Mouse (Mus musculus) embryonic facial prominence, embryonic 13.5 days (tissue): ENCODE data around the gene Olfr161. TPM values are rescaled to one million over a fixed set of nuclear protein-coding genes. Genes with fewer than 3 reads are reported as not detected.
A peak's percentile ranks its signal among the peaks of the same experiment; 100 is the strongest.
"Not testable (repeated sequence)": the region's sequence is repeated elsewhere in the genome, so short reads cannot be mapped to it uniquely, and the experiment has no call there.

Experiments
- ATAC-seq: fragments of 200-750 bp; cut with Nextera tagmentation; 2 replicates; pipeline ENCODE4 v1.8.0; 2017; ENCODE audit warnings: low read depth; ENCODE audit not compliant: insufficient number of reproducible peaks, insufficient read depth, low FRiP score, low TSS enrichment
- H3K27ac ChIP-seq: fragments of 300-500 bp; sonication (generic); 2 replicates; pipeline ENCODE4 v1.5.1; 2015; ENCODE audit warnings: moderate library complexity, mild to moderate bottlenecking, inconsistent platforms
- H3K27me3 ChIP-seq: fragments of 300-500 bp; sonication (generic); 2 replicates; pipeline ENCODE4 v1.6.1; 2015; ENCODE audit warnings: mild to moderate bottlenecking, inconsistent platforms
- H3K36me3 ChIP-seq: fragments of 300-500 bp; sonication (generic); 2 replicates; pipeline ENCODE4 v1.6.1; 2015; ENCODE audit warnings: mild to moderate bottlenecking, inconsistent platforms
- H3K4me1 ChIP-seq: fragments of 300-500 bp; sonication (generic); 2 replicates; pipeline ENCODE4 v1.6.1; 2015; ENCODE audit warnings: inconsistent platforms
- H3K4me2 ChIP-seq: fragments of 300-500 bp; sonication (generic); 2 replicates; pipeline ENCODE4 v1.6.1; 2015; ENCODE audit warnings: moderate library complexity, mild to moderate bottlenecking, inconsistent platforms
- H3K4me3 ChIP-seq: fragments of 300-500 bp; sonication (generic); 2 replicates; pipeline ENCODE4 v1.5.1; 2015; ENCODE audit warnings: mild to moderate bottlenecking, inconsistent platforms
- H3K9ac ChIP-seq: fragments of 300-500 bp; sonication (generic); 2 replicates; pipeline ENCODE4 v1.6.1; 2015; ENCODE audit warnings: mild to moderate bottlenecking, inconsistent platforms
- H3K9me3 ChIP-seq: fragments of 300-500 bp; sonication (generic); 2 replicates; pipeline ENCODE4 v1.6.1; 2016; ENCODE audit warnings: inconsistent platforms
- WGBS: fragments of 180-500 bp; shearing (Covaris S2); methylation state at CpG from one replicate; pipeline ENCODE4 v1.1.7; 2015; ENCODE audit warnings: mixed read lengths; 5-methylcytosine and 5-hydroxymethylcytosine counted together
- polyA plus RNA-seq: library from polyadenylated mRNA; unstranded; fragments of >200 nt; fragmentation: Nextera tagmentation; extraction: Ambion mirVana; gene quantifications from 2 replicates; pipeline ENCODE4 v1.2.1, GENCODE M21; 2015

Gene Olfr161
- 0.04 TPM in 1 of 2 replicates, not detected in the other for polyA plus RNA-seq

DNA sequence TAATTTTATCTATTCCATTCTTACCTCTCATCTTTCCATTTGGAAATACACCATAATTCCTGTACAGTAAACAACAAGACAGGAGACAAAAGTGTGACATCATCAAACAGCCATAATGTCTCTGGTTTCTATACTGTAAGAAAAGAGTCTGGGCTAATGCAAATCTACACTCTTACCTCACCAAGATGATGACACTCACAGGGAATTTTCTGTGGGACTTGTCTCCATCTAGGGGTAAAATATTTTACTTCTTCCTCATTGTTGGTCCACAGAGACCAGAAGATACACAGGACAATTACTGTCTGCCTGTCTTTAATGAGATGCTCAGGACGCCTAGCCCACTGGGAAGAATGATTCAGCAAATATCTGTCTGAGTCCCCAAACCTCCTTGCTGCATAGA lies at the start of gene Olfr161:
Olfr161 (plus strand) TSS at position 352 of the 400 bp plus-strand sequence.
- 76% methylated on average over 1 of the region's 1 CpGs for WGBS
- H3K4me3 ChIP-seq, result no peak within 1 kb of the TSS
- no peaks in the 10 kb centered on the region for H3K27me3 ChIP-seq
- no peaks in the 10 kb centered on the region for H3K4me1 ChIP-seq
- no peak for ATAC-seq
- no peak within 1 kb of the TSS for H3K9ac ChIP-seq
- H3K36me3 ChIP-seq, result no peaks in the 10 kb centered on the region
- no peak within 1 kb of the TSS for H3K27ac ChIP-seq
- peaks cover 10% of the 10 kb centered on the region; the same call in 1 of the 2 replicates for H3K9me3 ChIP-seq
- H3K4me2 ChIP-seq, result no peak within 1 kb of the TSS

DNA sequence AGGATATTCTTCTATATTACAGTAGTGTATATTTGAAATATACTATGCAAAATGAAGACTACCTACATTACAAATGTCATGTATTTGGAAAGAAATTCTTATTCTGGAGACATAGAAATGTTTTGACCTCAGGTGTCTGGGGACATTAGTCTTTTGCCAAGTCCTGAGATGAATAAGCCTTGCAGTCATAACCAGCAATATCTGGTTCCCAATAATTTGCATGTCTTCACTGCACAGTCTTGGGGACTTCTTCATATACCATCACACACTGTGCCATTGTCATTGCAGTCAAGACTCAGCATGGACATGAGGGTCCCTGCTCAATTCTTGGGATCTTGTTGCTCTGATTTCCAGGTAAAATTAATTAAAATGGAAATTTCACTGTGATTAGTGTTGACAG lies 27.3 kb upstream of the Olfr161 start:
- Histone ChIP-seq H3K27ac (no peak overlapping the region), H3K9ac (no peak overlapping the region), H3K27me3 (no peaks in the 10 kb centered on the region), H3K4me2 (no peak overlapping the region), H3K9me3 (0 out of 2 replicates have a peak, but pooled peaks cover 7% of the 10 kb centered on the region), H3K4me1 (no peaks in the 10 kb centered on the region), H3K4me3 (no peak overlapping the region), H3K36me3 (no peaks in the 10 kb centered on the region)
- no peak for ATAC-seq

DNA sequence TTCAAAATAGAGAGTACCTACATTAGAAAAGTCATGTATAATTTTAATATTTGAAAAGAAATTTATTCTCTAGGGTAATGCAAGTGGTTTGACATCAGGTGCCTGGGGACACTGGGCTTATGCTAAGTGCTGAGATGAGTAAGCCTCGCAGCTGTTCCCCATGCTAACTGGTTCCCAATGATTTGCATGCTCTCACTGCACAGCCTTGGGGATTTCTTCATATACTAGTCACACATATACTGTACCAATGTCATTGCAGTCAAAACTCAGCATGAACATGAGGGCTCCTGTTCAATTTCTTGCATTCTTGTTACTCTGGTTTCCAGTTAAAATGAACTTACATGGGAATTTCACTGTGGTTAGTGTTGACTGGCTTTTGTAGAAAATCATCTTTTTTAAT lies 13.2 kb upstream of the Olfr161 start:
- not testable (repeated sequence) for H3K27ac ChIP-seq, H3K9ac ChIP-seq, H3K4me2 ChIP-seq, H3K36me3 ChIP-seq, H3K27me3 ChIP-seq, ATAC-seq, H3K9me3 ChIP-seq, H3K4me3 ChIP-seq, H3K4me1 ChIP-seq
- WGBS, result 70% methylated on average over 1 of the region's 1 CpGs

DNA sequence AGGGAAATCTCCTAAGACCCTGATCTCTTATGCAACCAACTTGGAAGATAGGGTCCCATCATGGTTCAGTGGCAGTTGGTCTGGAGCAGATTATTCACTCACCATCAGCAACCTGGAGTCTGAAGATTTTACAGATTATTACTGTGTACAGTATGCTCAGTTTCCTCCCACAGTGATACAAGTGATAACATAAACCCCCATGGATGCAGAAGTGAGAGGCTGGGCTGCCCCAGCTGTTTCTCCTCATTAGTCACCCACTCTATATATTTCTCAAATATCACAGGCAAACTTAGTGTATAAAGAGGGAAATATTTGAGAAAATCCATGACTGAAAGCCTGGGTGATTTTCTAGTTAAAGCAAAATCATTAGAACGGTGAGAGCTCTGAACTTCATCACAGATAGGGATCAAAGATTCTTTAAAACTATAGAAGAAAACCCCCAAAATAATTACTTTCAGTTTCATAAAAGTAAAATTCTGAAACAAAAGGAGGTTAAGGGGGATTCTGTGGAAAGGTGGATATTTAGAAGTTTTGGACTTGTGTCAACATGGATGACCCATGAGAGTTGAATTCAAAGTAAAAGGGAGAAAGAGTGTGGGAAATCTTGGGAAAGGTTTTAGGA lies 12.5 kb upstream of the Olfr161 start:
- H3K9me3 ChIP-seq, H3K4me2 ChIP-seq, H3K27ac ChIP-seq, H3K27me3 ChIP-seq, ATAC-seq, H3K4me1 ChIP-seq, H3K36me3 ChIP-seq, H3K9ac ChIP-seq, H3K4me3 ChIP-seq: not testable (repeated sequence)
- WGBS, result 89% methylated on average over 1 of the region's 1 CpGs

DNA sequence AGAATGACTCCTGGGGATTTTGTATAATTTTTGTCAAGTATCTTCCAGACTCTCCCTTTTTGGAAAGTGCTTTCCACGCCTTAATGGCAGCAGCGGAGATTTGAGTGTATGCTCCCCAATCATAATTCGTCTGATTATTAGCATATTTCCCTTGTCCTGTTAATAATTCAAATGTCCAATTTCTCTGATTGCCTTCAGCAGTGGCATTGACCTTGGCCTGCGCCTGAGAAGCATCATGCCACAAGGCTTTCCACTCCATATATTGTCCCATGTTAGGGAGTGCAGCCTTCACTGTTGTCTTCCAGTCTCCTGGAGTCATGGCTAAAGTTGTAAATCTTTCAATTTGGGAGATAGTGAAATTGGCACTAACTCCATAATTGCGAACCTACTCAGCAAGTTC lies 40.5 kb downstream of the Olfr161 start:
- 84% methylated on average over 5 of the region's 5 CpGs for WGBS
- H3K4me3 ChIP-seq, H3K9ac ChIP-seq, H3K27ac ChIP-seq, H3K27me3 ChIP-seq, H3K4me1 ChIP-seq, H3K4me2 ChIP-seq, ATAC-seq: not testable (repeated sequence)
- Histone ChIP-seq H3K36me3 (peaks cover 10% of the 10 kb centered on the region), H3K9me3 (peaks cover 14% of the 10 kb centered on the region)

DNA sequence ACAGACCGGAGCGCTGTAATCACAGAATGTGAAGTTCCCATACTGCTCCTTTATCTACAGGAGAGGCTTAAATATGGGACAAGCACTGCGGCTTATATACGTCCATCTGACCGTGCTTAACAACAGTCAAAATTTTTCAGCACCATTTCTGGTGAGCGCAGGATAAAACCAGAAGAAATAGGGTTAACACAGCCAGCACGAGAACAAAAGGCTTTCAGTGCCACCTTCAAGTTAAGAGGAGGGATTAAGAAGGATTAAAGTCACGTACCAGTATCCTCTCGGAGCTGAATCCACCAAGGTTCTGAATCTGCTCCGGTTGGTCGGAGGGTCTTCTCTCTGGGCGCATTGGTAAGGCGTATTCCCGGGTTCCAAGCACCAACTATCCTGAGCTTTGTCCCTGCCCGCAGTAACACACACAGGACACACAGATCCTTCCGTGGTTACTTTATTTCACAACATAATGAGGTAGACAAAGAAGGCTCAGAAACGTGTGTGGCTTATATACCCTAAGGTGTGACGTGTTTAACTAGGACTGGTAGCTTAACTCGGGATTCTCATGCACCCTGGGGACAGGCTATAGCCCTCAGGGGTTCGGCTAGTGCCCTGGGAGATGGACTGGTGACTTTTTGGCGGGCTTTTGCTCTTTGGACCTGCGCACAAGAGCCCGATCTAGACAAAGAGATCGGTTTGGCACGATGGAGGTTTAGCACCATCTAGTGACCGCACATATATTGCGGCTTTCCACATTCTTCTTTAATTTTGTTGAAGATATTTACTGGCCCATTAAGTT lies 41.9 kb downstream of the Olfr161 start:
- Histone ChIP-seq H3K4me3 (peak overlapping the region; percentile 38), H3K4me2 (peak overlapping the region; percentile 57), H3K9ac (peak overlapping the region; percentile 72)
- not testable (repeated sequence) for H3K9me3 ChIP-seq, H3K27ac ChIP-seq, H3K4me1 ChIP-seq, H3K36me3 ChIP-seq, H3K27me3 ChIP-seq, ATAC-seq
- 33% methylated on average over 27 of the region's 27 CpGs for WGBS

Other genes with a start within 250 kb of the Olfr161 start
- gene Mefv, start 127.1 kb downstream of the Olfr161 start, polyA plus RNA-seq, result not detected in 2 replicates
- gene Zfp263, start 153.1 kb downstream of the Olfr161 start, polyA plus RNA-seq, result 62.5 and 62.7 TPM in 2 replicates
- 0.77 and 3.3 TPM in 2 replicates for gene Olfr15, start 239.8 kb downstream of the Olfr161 start, polyA plus RNA-seq